Mouse (Mus musculus): ENCODE measurements around the gene Birc5. TPM values are rescaled to one million over a fixed set of nuclear protein-coding genes. Genes with fewer than 3 reads are reported as not detected.

Birc5 gene
- total RNA-seq, 2 experiments from 2014 or later: 1.6 to 1.7 TPM

DNA sequence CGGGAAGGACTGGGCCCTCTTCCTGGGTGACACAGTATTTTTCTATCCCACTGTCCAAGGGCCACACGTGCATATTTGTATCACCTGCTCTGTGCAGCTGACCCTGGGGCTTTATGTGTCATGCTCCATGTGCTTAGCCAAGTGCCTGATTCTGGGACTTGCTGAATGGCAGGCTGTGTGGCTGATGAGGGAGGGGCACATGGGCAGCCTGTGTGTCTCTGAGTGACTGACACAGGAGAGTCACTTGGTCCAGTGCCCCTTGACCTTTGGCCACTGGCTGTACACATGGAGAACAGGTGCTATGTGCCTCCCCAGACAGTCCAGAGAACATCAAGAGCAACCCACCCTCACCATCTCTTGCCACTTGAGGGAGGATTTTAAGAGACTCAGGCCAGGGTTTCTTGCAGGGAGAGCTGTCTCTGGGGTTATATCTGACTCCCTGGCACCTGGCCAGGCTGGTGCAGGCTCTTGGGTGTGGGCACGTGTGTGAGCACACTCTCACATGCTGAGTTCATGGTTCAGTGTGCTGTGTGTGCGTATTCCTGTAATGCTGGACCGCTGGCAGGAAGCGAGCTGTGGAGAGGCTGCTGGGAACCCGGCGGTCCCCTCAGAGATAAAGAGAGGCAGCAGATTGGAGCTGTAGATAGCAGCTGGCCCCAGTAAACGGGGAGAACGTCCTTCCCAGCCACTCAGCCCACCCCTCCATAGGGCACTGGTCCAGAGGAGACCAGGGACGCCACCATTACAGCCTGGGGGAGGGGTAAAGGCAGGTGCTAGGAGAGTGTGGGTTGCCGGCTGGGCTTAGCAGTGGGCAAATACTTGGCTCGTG is 29.1 kb downstream of the Birc5 start:
- intact Hi-C loops (cut with DNase I): loop anchor here (5.0 to 10.0 kb wide), 2 partner anchors 89 to 337 kb away; no protein-coding TSS in a partner anchor
- DNase-seq (ENCODE audit: low spot score in 2 of 2): peak; percentile 43 to 81

DNA sequence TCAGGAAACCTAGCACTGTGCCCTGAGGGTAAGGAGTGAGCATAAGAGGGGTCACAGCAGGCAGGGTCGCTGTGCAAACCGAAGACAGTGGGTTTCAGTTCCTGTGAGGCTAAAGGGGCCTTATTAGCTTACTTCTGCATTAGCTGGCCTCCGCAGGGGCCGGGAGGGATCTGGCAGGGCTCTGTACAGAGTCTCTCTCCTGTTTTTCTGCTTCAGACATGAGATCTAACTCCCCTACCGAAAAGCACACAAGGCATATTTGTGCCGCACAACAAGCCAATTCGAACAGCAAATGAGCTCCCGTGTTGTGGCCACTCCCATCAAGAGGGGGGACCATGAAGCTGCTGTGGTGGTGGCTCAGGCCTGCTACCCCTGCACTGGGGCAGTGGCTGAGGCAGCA is 29.8 kb downstream of the Birc5 start:
- DNase-seq (ENCODE audit: low spot score in 2 of 2): peak in 1 of 2 experiments; percentile 37
- intact Hi-C loops (cut with DNase I): loop anchor here (5.0 to 10.0 kb wide), 2 partner anchors 88 to 336 kb away; no protein-coding TSS in a partner anchor

DNA sequence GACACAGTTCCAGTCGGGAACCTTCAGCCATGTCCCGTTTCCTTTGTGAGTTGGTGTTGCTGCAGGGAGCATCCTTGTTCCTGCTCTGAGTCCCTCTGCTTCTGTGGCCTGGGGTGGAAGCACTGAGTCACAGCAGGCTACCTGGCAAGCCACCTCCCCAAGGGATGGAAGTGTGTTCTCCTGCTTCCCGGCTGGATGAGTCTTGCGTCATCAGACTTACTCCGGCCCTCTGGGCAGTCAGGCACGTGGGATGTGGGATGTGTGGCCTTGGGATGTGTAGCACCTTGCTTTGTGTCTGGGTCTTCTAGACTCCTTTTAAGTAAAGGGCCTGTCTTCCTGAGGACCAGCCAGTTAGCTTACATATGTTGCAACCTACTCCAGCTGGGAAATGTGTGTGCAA is 30.6 kb downstream of the Birc5 start:
- intact Hi-C loops (cut with DNase I): loop anchor here (5.0 to 10.0 kb wide), 2 partner anchors 88 to 335 kb away; no protein-coding TSS in a partner anchor
- no peak for DNase-seq (ENCODE audit: low spot score in 2 of 2)

GRCm38 (mm10) chr11:117880336-117880976 is 31.4 kb downstream of the Birc5 start:
- no peak for DNase-seq (ENCODE audit: low spot score in 2 of 2)
- intact Hi-C loops (cut with DNase I): no loop called here

DNA sequence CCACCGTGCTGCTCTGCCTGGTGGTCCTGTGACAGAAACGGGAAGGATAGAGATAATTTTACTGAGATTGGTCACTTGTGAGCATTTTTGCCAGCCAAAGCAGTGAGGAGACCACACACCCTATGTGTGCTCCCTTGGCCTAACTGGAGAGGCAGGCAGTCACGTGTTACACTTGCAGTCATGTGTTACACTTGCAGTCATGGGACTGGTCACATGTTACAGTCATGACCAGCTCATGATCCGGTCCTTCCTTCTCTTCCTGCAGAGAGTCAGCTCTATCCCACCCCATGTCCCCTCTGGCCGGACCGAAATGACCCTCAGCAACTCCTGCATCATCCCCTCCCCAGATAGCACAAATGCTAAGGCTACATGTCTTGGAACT is 31.9 kb downstream of the Birc5 start:
- intact Hi-C loops (cut with DNase I): no loop called here
- no peak for DNase-seq (ENCODE audit: low spot score in 2 of 2)

GRCm38 (mm10) chr11:117881787-117882186 is 32.7 kb downstream of the Birc5 start:
- intact Hi-C loops (cut with DNase I): no loop called here

DNA sequence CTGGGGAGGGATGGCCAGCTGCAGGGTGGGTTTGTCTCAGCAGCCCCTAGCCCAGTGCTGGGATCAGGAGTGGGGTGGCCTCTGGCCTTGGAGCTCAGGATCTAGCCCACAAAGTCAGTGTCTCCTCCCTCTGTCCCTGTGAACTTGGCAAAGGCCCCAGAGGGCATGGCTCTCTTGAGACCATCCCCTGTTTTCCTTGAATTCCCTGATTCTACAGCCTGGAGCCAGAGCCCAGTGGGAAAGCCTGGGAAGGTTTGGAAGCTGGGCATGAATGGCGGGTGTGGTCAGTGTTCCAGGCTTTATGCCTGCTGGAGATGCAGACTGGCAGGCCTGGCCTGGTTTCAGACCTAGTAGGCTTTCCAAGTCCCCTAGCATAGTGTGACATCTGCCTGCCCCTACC is 33.2 kb downstream of the Birc5 start:
- no peak for DNase-seq (ENCODE audit: low spot score in 2 of 2)
- intact Hi-C loops (cut with DNase I): no loop called here

More at GRCm38 (mm10) chr11:117881787-117882186, 32.7 kb downstream of the Birc5 start:
- no peak for DNase-seq (ENCODE audit: low spot score in 2 of 2)

DNA sequence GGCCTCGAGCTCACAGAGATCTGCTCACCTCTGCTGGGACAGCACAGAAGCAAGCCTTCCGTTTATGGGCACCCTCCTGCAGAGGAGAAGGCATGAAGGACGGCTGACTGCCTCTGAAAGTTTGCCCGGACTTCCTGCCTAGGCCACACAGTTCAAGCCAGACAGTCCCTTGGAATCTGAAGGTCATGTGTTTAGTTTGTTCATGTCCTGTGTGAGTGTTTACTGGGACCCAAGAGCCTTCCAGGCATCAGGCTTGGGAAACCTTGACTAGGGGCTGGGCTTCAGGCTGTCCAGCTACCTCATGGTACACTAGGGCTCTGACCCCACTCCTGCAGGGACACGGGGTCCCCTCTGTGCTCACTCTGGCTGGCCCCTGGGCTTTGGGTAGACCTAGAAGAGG is 36.9 kb downstream of the Birc5 start:
- intact Hi-C loops (cut with DNase I): no loop called here
- no peak for DNase-seq (ENCODE audit: low spot score in 2 of 2)

GRCm38 (mm10) chr11:117888168-117888852 is 39.3 kb downstream of the Birc5 start:
- no peak for DNase-seq (ENCODE audit: low spot score in 2 of 2)
- intact Hi-C loops (cut with DNase I): no loop called here

DNA sequence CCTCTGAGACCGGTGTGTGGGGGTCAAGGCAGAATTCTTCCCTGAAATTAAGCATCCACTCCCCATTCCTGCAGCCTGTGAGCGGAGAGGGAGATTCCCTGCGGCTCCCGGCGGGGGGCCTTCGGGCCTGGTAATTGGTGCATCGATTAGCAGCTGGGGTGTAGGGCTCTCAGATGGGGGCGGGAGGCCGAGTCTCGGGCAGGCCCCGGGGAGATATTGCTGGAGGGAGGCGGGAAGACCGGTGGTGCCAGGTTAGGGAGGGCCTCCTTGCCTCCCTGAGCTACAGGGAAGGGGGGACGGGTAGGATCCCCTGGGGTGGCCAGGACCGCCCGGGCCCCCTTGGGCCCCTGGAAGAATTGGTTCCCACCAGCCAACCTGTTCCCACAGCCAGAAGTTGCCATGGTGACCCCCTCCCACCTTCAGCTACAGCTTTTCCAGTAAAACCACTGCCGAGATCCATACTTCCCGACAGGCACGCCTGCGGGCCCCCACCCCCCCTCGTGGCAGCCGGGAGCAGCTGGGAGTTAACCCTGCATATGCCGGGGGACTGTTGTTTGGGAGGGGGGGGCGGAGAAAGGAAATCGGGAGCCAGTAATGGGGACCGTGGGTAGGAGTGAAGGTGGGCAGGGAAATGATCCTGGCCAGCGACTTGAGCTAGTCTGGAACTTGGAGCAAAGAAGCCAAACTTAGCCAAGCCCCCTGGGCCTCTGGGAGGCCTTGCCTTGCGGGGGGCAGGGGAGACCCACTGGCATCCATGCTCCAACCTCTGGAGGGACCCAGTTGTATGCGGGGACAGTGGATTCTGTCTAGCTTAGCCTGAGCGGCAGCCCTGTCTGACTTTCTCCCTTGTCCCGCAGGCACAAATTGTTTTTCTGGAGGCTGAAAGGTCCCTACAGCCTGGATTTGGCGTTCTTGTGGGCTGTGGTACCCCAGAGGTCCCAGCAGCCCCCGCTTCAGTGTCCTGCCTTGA is 40.1 kb downstream of the Birc5 start:
- intact Hi-C loops (cut with DNase I): no loop called here
- peak in 1 of 2 experiments; percentile 38 for DNase-seq (ENCODE audit: low spot score in 2 of 2)

GRCm38 (mm10) chr11:117889887-117890340 is 40.9 kb downstream of the Birc5 start:
- no peak for DNase-seq (ENCODE audit: low spot score in 2 of 2)
- intact Hi-C loops (cut with DNase I): no loop called here

GRCm38 (mm10) chr11:117890519-117891282 is 41.6 kb downstream of the Birc5 start:
- intact Hi-C loops (cut with DNase I): no loop called here
- no peak for DNase-seq (ENCODE audit: low spot score in 2 of 2)

DNA sequence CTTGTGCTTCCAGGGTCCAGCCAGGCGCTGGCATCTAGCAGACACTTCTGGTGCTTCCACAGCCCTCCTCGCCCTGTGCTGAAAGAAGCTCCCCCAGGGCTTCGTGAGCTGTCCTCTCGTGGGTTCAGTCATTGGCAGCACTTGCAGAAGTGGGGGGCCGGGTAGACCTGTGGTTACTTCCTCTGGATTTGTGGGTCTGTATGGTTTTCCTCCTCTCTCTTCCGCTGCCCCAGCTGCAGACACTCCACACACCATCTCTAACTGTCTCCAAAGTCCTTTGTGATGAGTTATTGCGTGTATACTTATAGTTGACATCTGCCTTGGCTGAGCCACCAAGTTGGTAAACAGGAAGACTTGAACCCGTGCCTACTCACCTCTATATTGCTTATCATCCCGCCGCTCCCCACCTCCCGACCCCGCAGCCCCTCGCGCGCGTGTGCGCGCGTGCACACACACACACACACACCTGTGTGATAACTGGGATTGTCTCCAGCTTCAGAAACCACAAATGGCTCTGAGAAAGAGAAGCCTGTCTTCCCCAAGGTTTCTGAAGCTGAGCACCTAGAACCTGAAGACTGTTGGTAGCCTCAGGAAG is 42.6 kb downstream of the Birc5 start:
- intact Hi-C loops (cut with DNase I): no loop called here
- no peak for DNase-seq (ENCODE audit: low spot score in 2 of 2)

DNA sequence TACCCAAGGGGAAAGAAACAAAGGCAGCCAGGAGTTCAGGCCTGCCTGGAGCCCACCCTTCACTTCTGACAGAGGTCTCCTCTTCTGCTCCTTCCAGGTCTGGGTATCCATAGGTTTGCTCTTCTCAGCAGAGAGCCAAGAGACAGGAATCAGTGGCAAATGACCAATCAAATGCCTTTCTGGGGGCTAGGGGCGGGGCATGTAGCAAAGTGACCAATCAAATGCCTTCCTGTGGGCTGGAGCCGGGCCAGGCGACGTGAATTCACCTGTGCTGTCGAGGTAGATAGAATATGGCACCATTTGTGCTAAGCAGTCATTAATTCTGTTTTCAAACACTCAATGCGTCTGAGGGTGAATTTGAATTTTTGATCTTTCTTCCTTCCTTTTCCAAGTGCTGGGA is 43.1 kb downstream of the Birc5 start:
- no peak for DNase-seq (ENCODE audit: low spot score in 2 of 2)
- intact Hi-C loops (cut with DNase I): no loop called here

- intact Hi-C loops (cut with DNase I): no loop called here
- no peak for DNase-seq (ENCODE audit: low spot score in 2 of 2)
Observed at GRCm38 (mm10) chr11:117894676-117895075, 45.6 kb downstream of the Birc5 start.

DNA sequence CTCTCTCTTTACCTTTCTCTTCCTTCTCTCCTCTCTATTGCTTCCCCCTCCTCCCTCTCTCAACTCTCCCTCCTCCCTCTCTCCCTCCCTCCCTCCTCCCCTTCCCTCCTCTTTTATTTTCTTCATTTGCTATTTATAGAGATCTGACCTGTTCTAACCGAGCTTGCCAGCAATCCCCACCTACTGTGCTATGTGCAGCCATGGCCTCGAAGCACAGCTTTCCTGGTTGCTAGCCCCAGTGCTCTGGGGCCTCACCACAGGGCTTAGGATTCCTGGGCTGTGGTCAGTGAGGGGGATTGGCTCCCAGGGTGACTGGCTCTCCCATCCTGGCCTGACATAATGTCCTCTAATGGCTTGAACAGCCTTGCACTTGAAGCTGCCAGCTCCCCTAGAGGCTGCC is 47.5 kb downstream of the Birc5 start:
- DNase-seq (ENCODE audit: low spot score in 2 of 2): no peak
- intact Hi-C loops (cut with DNase I): no loop called here

DNA sequence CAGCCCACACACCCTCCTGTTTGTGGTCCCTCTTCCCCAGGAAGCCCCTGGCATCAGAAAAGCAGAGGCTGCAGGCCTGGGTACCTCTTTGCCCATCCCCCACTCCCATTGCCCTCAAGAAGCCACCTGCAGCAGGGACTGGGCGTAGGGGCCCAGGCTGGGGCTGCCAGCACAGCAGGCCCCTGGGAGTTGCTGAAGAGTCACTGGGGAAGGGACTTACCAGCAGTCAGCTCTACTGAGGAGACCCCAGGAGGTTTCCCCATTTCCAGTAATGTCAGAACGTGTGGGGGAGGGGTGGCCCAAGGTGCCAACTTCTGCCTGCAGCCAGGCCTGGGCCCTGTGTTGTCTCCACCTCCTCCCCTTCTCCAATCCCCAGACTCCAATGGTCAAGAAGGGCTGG is 53.2 kb downstream of the Birc5 start:
- DNase-seq (ENCODE audit: low spot score in 2 of 2): no peak
- intact Hi-C loops (cut with DNase I): no loop called here

DNA sequence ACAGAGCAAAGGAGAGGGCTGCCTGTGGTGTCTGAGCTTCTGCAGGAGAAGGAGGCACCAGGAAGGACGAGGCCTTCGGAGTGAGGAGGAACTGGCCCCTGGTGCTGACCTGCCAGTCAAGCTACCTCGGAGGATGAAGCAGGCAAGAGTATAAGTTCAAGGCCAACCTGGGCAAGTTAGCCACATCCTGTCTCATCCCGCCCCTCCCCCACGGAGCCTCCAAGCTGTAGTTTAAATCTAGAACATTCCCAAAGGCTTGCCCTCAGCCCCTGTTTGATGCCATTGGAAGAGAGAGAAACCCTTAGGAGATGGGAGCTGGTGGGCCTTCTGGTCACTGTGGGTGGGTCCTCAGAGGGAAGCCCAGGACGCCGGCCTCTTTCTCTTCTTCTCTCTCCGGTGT is 55.4 kb downstream of the Birc5 start:
- intact Hi-C loops (cut with DNase I): no loop called here
- DNase-seq (ENCODE audit: low spot score in 2 of 2): no peak

Data from left cerebral cortex, postnatal 14 days (tissue).